Mouse (Mus musculus): ENCODE results near the gene Gucy2d. TPM values are rescaled to one million over a fixed set of nuclear protein-coding genes. Genes with fewer than 3 reads are reported as not detected.

Gene Gucy2d
- not detected in 2 replicates for total RNA-seq (2023)

GRCm38 (mm10) chr7:98439956-98440466 lies at the start of gene Gucy2d:
Gucy2d (plus strand) TSS chr7:98440416.

GRCm38 (mm10) chr7:98489131-98489530 lies 48.9 kb downstream of the Gucy2d start, which contains the start of gene Lrrc32:
Lrrc32 (plus strand) TSS chr7:98489283.

Other genes with a start within 250 kb of the Gucy2d start
- 0.38 TPM in 1 of 2 replicates, not detected in the other for gene B3gnt6, start 240.9 kb upstream of the Gucy2d start, total RNA-seq (2023)
- 27.2 and 27.8 TPM in 2 replicates for gene Acer3, start 119.2 kb upstream of the Gucy2d start, total RNA-seq (2023)
- not detected in 2 replicates for gene Tsku, start 79.1 kb upstream of the Gucy2d start, total RNA-seq (2023)
- gene Lrrc32, start 48.9 kb downstream of the Gucy2d start, total RNA-seq (2023) = 0.14 and 0.60 TPM in 2 replicates
- gene Emsy, start 216.4 kb downstream of the Gucy2d start, total RNA-seq (2023) = 35.7 and 36.4 TPM in 2 replicates

Measured in neutrophil, adult 65 days (primary cell).